Mouse (Mus musculus) T-helper 17 cell (primary cell): Measurements from ENCODE around the gene Idh1.

Experiments
- in situ Hi-C, 2 experiments: fragments of 300-600 bp; cut with MboI, MseI; formaldehyde crosslinking; loops; 1 replicate in 1 of 2; 2 replicates in 1 of 2; pipeline ENCODE4 v1.15.1; 2025; ENCODE audit warnings: high pct_unique_total_duplicates in 2 of 2

The Idh1 gene

GRCm38 (mm10) chr1:65119438-65119837, 66.9 kb downstream of the Idh1 start, which contains the start of gene Gm28845:
Gene Gm28845 (minus strand): TSS chr1:65119558.
- in situ Hi-C loops: no loop called here

DNA sequence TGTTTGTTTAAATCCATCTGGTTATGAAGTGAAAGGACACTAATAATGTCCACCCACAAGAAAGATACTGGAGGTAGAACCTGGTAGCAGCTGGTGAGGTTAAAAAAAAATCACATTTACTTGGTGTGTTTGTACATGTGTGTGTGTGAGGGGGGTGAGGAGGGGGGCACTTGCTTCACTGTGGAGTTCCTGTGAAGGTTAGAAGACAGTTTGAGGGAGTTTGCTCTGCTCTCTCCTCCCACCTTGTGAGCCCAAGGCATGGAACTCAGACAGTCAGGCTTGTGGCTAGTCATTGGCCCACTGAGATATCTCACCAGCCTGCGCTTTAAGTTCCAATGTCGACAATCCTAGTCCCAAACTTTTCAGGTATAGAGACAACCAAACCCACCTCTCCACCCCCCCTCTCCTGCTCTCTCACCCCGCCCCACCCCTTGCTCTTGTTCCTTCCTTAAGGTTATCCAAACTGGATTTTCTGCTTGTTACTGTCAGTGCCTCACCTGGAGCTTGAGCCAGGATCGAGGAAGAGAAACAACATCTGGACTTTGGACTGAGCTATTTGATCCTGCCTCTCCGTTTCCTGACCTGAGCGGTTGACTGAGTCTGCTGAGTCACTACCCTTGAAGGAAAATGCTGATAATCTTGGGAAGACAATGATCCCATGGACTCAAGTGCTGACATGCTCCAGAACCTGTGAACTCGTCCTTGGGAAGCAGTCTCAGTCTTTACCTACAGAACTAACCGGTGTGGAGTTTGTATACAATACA, 68.0 kb downstream of the Idh1 start:
- in situ Hi-C loops: no loop called here

- in situ Hi-C loops: no loop called here
Measured at GRCm38 (mm10) chr1:65113536-65114172, 72.6 kb downstream of the Idh1 start.

DNA sequence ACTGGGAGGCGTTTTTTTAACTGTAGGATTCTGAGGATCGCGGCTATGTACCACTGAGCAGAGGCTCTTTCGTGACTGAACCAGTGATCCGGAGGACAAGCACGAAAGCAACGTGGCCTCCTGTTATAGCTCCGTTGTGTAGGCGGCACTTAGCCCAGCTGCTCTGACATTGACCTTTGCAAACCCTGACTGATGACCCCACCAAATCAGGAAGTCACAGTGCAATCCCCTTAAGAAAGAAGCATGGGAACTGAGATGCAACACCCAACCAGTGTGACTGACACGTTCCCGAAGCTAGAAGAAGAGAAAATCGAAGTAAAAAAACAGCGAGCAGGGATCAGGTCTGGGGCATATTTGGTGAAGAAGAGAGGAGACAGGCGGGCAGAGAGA, 73.5 kb downstream of the Idh1 start:
- in situ Hi-C loops: no loop called here

- in situ Hi-C loops: no loop called here
Measured at GRCm38 (mm10) chr1:65112031-65112806, 74.1 kb downstream of the Idh1 start.

- in situ Hi-C loops: no loop called here
Measured at GRCm38 (mm10) chr1:65109756-65110435, 76.4 kb downstream of the Idh1 start.

DNA sequence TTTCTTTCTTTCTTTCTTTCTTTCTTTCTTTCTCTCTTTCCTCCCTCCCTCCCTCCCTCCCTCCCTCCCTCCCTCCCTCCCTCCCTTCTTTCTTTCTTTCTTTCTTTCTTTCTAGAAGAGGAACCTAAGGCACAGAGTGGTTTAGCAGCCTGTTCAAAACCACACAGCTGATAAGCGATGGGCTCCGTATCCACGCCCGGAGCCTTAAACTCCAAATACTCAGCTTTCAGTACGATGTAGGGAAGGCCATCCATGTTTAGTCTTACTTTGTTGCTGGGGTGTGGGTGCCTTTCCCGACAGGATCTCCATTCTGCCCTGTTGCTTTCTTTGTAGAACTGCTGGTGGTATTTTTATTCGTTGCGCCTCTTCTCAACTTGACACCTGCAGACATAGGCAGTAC, 77.1 kb downstream of the Idh1 start:
- in situ Hi-C loops: no loop called here
